Mouse (Mus musculus): ENCODE results near the gene Chmp2a.
"Not testable (repeated sequence)": the region's sequence is repeated elsewhere in the genome, so short reads cannot be mapped to it uniquely, and the experiment has no call there.

Gene Chmp2a

GRCm38 (mm10) chr7:13034148-13034977, at the start of gene Chmp2a:
Gene Chmp2a (minus strand): TSS chr7:13034807.
- DNase-seq = peak; percentile 98

- DNase-seq = no peak
Observed at GRCm38 (mm10) chr7:13072293-13072692, 37.7 kb upstream of the Chmp2a start.

GRCm38 (mm10) chr7:13063399-13063798, 28.8 kb upstream of the Chmp2a start:
- DNase-seq = not testable (repeated sequence)

- DNase-seq = no peak
Observed at GRCm38 (mm10) chr7:13059536-13059935, 24.9 kb upstream of the Chmp2a start.

- no peak for DNase-seq
Observed at GRCm38 (mm10) chr7:13056913-13057700, 22.5 kb upstream of the Chmp2a start.

- DNase-seq = peak; percentile 97
Observed at GRCm38 (mm10) chr7:13054287-13055010, 19.8 kb upstream of the Chmp2a start, which contains the start of gene Mzf1. Gene Mzf1 (minus strand): TSS chr7:13054764.

GRCm38 (mm10) chr7:13053961-13054286, 19.3 kb upstream of the Chmp2a start:
- no peak for DNase-seq

- DNase-seq = no peak
Observed at GRCm38 (mm10) chr7:13053501-13053900, 18.9 kb upstream of the Chmp2a start.

GRCm38 (mm10) chr7:13053001-13053400, 18.4 kb upstream of the Chmp2a start:
- DNase-seq = no peak

- peak; percentile 89 for DNase-seq
Observed at GRCm38 (mm10) chr7:13046084-13046483, 11.5 kb upstream of the Chmp2a start.

GRCm38 (mm10) chr7:13044254-13044625, 9.6 kb upstream of the Chmp2a start:
- DNase-seq = no peak

GRCm38 (mm10) chr7:13043445-13044253, 9.0 kb upstream of the Chmp2a start:
- no peak for DNase-seq

- no peak for DNase-seq
Observed at GRCm38 (mm10) chr7:13043120-13043444, 8.5 kb upstream of the Chmp2a start.

- DNase-seq = no peak
Observed at GRCm38 (mm10) chr7:13042511-13042910, 7.9 kb upstream of the Chmp2a start.

- no peak for DNase-seq
Observed at GRCm38 (mm10) chr7:13041256-13041655, 6.6 kb upstream of the Chmp2a start.

GRCm38 (mm10) chr7:13039181-13039580, 4.6 kb upstream of the Chmp2a start:
- DNase-seq = no peak

- DNase-seq = peak; percentile 54
Observed at GRCm38 (mm10) chr7:13038621-13039169, 4.1 kb upstream of the Chmp2a start.

GRCm38 (mm10) chr7:13037901-13038555, 3.4 kb upstream of the Chmp2a start, which contains the start of gene Ube2m:
Gene Ube2m (minus strand): TSS chr7:13038275.
- DNase-seq = peak; percentile 99

- DNase-seq = no peak
Observed at GRCm38 (mm10) chr7:13037366-13037765, 2.8 kb upstream of the Chmp2a start.

- DNase-seq = no peak
Observed at GRCm38 (mm10) chr7:13036806-13037205, 2.2 kb upstream of the Chmp2a start.

GRCm38 (mm10) chr7:13035211-13035855, 726 bp upstream of the Chmp2a start:
- no peak for DNase-seq

All from lung, postnatal 36 days (tissue).